8 mouse cellular contexts compared by ENCODE assay signal in genomic region chr2:132253603-132254002, GRCm38 (mm10). TPM values are rescaled to one million over a fixed set of nuclear protein-coding genes. Genes with fewer than 3 reads are reported as not detected.
DNase-seq lines count a peak whose midpoint lies in the region; ATAC-seq and TF ChIP-seq lines count a peak whose summit lies in the region.

No protein-coding gene starts in this region.

- TF ChIP-seq CTCF in CH12.LX (conservative IDR thresholded peaks at IDR 0.05 in 1 of 2, IDR thresholded peaks at IDR 0.05 in 1 of 2; ENCODE audit: low read depth in 2 of 2, low read length in 2 of 2) = no peak
- TF ChIP-seq CTCF in liver, postnatal 0 days (IDR thresholded peaks at IDR 0.05; ENCODE audit: low read depth) = no peak

- TF ChIP-seq EP300 in CH12.LX (IDR thresholded peaks at IDR 0.05; ENCODE audit: low read length) = no peak
- TF ChIP-seq EP300 in liver, postnatal 0 days (IDR thresholded peaks at IDR 0.05; ENCODE audit: low read depth) = no peak

- H3K9me3 ChIP-seq in heart, embryonic 11.5 days (replicated peaks; ENCODE audit: control insufficient read depth, low read length) = no peaks in the 10 kb centered on the region
- H3K9me3 ChIP-seq in CH12.LX (replicated peaks; ENCODE audit: low read length) = no peaks in the 10 kb centered on the region
- H3K9me3 ChIP-seq in forebrain, embryonic 16.5 days (ENCODE audit: control insufficient read depth, low read length) = no peaks in the 10 kb centered on the region
- H3K9me3 ChIP-seq in liver, postnatal 0 days (ENCODE audit: low read length) = no peaks in the 10 kb centered on the region

- no peak for ATAC-seq in heart, embryonic 11.5 days (replicated peaks; ENCODE audit: insufficient number of reproducible peaks, low FRiP score, low TSS enrichment)
- no peak for ATAC-seq in forebrain, embryonic 16.5 days
- no peak for ATAC-seq in liver, postnatal 0 days

- H3K4me3 ChIP-seq in heart, embryonic 11.5 days (ENCODE audit: low read depth, low read length) = peak overlapping the region; percentile 72
- peak overlapping the region; percentile 59 to 79 (median 79) for H3K4me3 ChIP-seq in CH12.LX (replicated peaks in 1 of 3; ENCODE audit: low read depth in 2 of 3, low read length in 2 of 3, poor library complexity in 1 of 3)
- H3K4me3 ChIP-seq in forebrain, embryonic 16.5 days (replicated peaks; ENCODE audit: low read length) = peak overlapping the region; percentile 74
- peak overlapping the region; percentile 82 for H3K4me3 ChIP-seq in liver, postnatal 0 days (ENCODE audit: low read depth, low read length)

- H3K27ac ChIP-seq in heart, embryonic 11.5 days (ENCODE audit: low read depth, low read length) = peak overlapping the region; percentile 82
- no peak overlapping the region for H3K27ac ChIP-seq in CH12.LX (ENCODE audit: insufficient read depth, low read depth)
- peak overlapping the region; percentile 80; the same call in 1 of the 2 replicates for H3K27ac ChIP-seq in forebrain, embryonic 16.5 days (ENCODE audit: low read length)
- H3K27ac ChIP-seq in liver, postnatal 0 days (ENCODE audit: low read depth) = peak overlapping the region; percentile 91

- H3K9ac ChIP-seq in heart, embryonic 11.5 days (ENCODE audit: low read depth, low read length) = peak overlapping the region; percentile 84
- peak overlapping the region; percentile 91 for H3K9ac ChIP-seq in CH12.LX (ENCODE audit: insufficient read depth, low read depth)
- H3K9ac ChIP-seq in forebrain, embryonic 16.5 days (replicated peaks; ENCODE audit: low read depth, low read length) = peak overlapping the region; percentile 55
- peak overlapping the region; percentile 73 for H3K9ac ChIP-seq in liver, postnatal 0 days (replicated peaks)

- peaks cover 35% of the 10 kb centered on the region for H3K79me2 ChIP-seq in CH12.LX (replicated peaks; ENCODE audit: control insufficient read depth, extremely low read depth, insufficient read depth, poor library complexity, severe bottlenecking)

- no peak for TF ChIP-seq RAD21 in CH12.LX (IDR thresholded peaks at IDR 0.05; ENCODE audit: low read depth, low read length)

- peaks cover 2% of the 10 kb centered on the region for H3K4me1 ChIP-seq in heart, embryonic 11.5 days (ENCODE audit: control insufficient read depth, insufficient read depth, low read length)
- H3K4me1 ChIP-seq in CH12.LX (ENCODE audit: control insufficient read depth in 1 of 2, insufficient read depth in 2 of 2) = peaks cover 0 to 34% of the 10 kb centered on the region in 2 experiments; a peak in 2 of 4 replicates
- peaks cover 19% of the 10 kb centered on the region for H3K4me1 ChIP-seq in forebrain, embryonic 16.5 days (replicated peaks; ENCODE audit: control insufficient read depth, insufficient read depth, low read length)
- peaks cover 10% of the 10 kb centered on the region for H3K4me1 ChIP-seq in liver, postnatal 0 days (ENCODE audit: insufficient read depth)

- in situ Hi-C loops in CH12.LX (cut with MboI; ENCODE audit: low pct_ligation_motif_present, low pct_unique_long_range_greater_than_20kb, low sequenced_read_pairs) = no loop called here

- no peaks in the 10 kb centered on the region for H3K27me3 ChIP-seq in heart, embryonic 11.5 days (ENCODE audit: control insufficient read depth, insufficient read depth, low read length)
- no peaks in the 10 kb centered on the region for H3K27me3 ChIP-seq in CH12.LX (replicated peaks)
- H3K27me3 ChIP-seq in forebrain, embryonic 16.5 days (replicated peaks; ENCODE audit: control insufficient read depth, insufficient read depth, low read length) = no peaks in the 10 kb centered on the region
- no peaks in the 10 kb centered on the region for H3K27me3 ChIP-seq in liver, postnatal 0 days (ENCODE audit: insufficient read depth, low read length)

- H3K36me3 ChIP-seq in heart, embryonic 11.5 days (ENCODE audit: control insufficient read depth, insufficient read depth, low read length) = peaks cover 11% of the 10 kb centered on the region; the same call in 1 of the 2 replicates
- peaks cover 20 to 34% of the 10 kb centered on the region in 2 experiments for H3K36me3 ChIP-seq in CH12.LX (replicated peaks in 1 of 2; ENCODE audit: control insufficient read depth in 1 of 2, insufficient read depth in 1 of 2, low read length in 1 of 2)
- H3K36me3 ChIP-seq in forebrain, embryonic 16.5 days (ENCODE audit: control insufficient read depth, insufficient read depth) = peaks cover 3% of the 10 kb centered on the region
- H3K36me3 ChIP-seq in liver, postnatal 0 days (replicated peaks; ENCODE audit: insufficient read depth, low read length) = peaks cover 27% of the 10 kb centered on the region

- WGBS in heart, embryonic 11.5 days (ENCODE audit: insufficient replicate concordance) = 1% methylated on average over 7 of the region's 7 CpGs
- under 1% methylated on average over 7 of the region's 7 CpGs for WGBS in forebrain, embryonic 16.5 days
- WGBS in liver, postnatal 0 days (ENCODE audit: insufficient replicate concordance) = 1% methylated on average over 7 of the region's 7 CpGs

- no peak for TF ChIP-seq POLR2A in CH12.LX (IDR thresholded peaks at IDR 0.05; ENCODE audit: low read depth, low read length)

- dilution Hi-C loops in CH12.LX (cut with MboI; ENCODE audit: extremely low pct_ligation_motif_present, extremely low pct_unique_long_range_greater_than_20kb, low sequenced_read_pairs) = no loop called here

- peak overlapping the region; percentile 70 for H3K4me2 ChIP-seq in heart, embryonic 11.5 days
- peak overlapping the region; percentile 38 for H3K4me2 ChIP-seq in CH12.LX (ENCODE audit: insufficient read depth, low read depth, poor library complexity, severe bottlenecking)
- H3K4me2 ChIP-seq in forebrain, embryonic 16.5 days (ENCODE audit: low read length) = peak overlapping the region; percentile 55
- H3K4me2 ChIP-seq in liver, postnatal 0 days (ENCODE audit: low read depth, low read length) = peak overlapping the region; percentile 84

- no peak for DNase-seq in heart, postnatal 4 days
- DNase-seq in CH12.LX (ENCODE audit: extremely low read depth) = no peak
- DNase-seq in liver, postnatal 0 days = no peak
- DNase-seq in retina, postnatal 1 day = no peak
- DNase-seq in right cerebral cortex, postnatal 25 days = no peak
- DNase-seq in layer of hippocampus, postnatal 10 days (ENCODE audit: low spot score in 2 of 2) = no peak

TF ChIP-seq in CH12.LX, 34 proteins besides CTCF, POLR2A, EP300 and RAD21:
- no peak for TF ChIP-seq ZNF384 (IDR thresholded peaks at IDR 0.05; ENCODE audit: low read depth, low read length)
- peak; percentile 79 for TF ChIP-seq CHD1 (IDR thresholded peaks at IDR 0.05; ENCODE audit: low read depth, low read length)
- TF ChIP-seq IRF4 (IDR thresholded peaks at IDR 0.05; ENCODE audit: low read depth, low read length) = no peak

RNA-seq across cellular contexts. Expression of gene Pcna, which starts 0.5 kb away (rescaled TPM):
- polyA plus RNA-seq in heart, embryonic 11.5 days (2014; fragmentation: Nextera tagmentation; extraction: Ambion mirVana) = 209 and 212 TPM in 2 replicates
- total RNA-seq in heart, postnatal 4 days (2021) = 100 to 1,000 TPM; 182 to 184 TPM
- total RNA-seq in CH12.LX (2012; rRNA removed) (354 and 466 TPM in 2 replicates), CH12.LX (2014; rRNA removed) (839 and 915 TPM in 2 replicates)
- 550 and 554 TPM in 2 replicates for polyA plus RNA-seq in CH12.LX (2012; ENCODE audit: insufficient read length, low read depth)
- 164 and 192 TPM in 2 replicates for polyA plus RNA-seq in forebrain, embryonic 16.5 days (2015; fragmentation: Nextera tagmentation; extraction: Ambion mirVana)
- 148 and 158 TPM in 2 replicates for polyA plus RNA-seq in liver, postnatal 0 days (2015; fragmentation: Nextera tagmentation; extraction: Ambion mirVana)
- 10 to 100 TPM; 55.0 to 59.2 TPM for total RNA-seq in layer of hippocampus, postnatal 10 days (2021)

RNA-seq across cellular contexts. Expression of gene Tmem230, which starts 6.0 kb away (rescaled TPM):
- 42.1 and 44.2 TPM in 2 replicates for polyA plus RNA-seq in heart, embryonic 11.5 days (2014; fragmentation: Nextera tagmentation; extraction: Ambion mirVana)
- total RNA-seq in heart, postnatal 4 days (2021) = 10 to 100 TPM; 22.6 to 24.4 TPM
- total RNA-seq in CH12.LX (2012; rRNA removed) (20.3 and 27.7 TPM in 2 replicates), CH12.LX (2014; rRNA removed) (34.7 and 35.2 TPM in 2 replicates)
- 28.9 and 38.2 TPM in 2 replicates for polyA plus RNA-seq in CH12.LX (2012; ENCODE audit: insufficient read length, low read depth)
- 43.4 and 49.9 TPM in 2 replicates for polyA plus RNA-seq in forebrain, embryonic 16.5 days (2015; fragmentation: Nextera tagmentation; extraction: Ambion mirVana)
- polyA plus RNA-seq in liver, postnatal 0 days (2015; fragmentation: Nextera tagmentation; extraction: Ambion mirVana) = 19.1 and 20.9 TPM in 2 replicates
- total RNA-seq in layer of hippocampus, postnatal 10 days (2021) = 10 to 100 TPM; 24.1 to 26.0 TPM

RNA-seq across cellular contexts. Expression of gene Cds2, which starts 9.3 kb away (rescaled TPM):
- polyA plus RNA-seq in heart, embryonic 11.5 days (2014; fragmentation: Nextera tagmentation; extraction: Ambion mirVana) = 13.0 and 18.5 TPM in 2 replicates
- total RNA-seq in heart, postnatal 4 days (2021) = 10 to 100 TPM; 63.9 to 73.8 TPM
- total RNA-seq in CH12.LX (2012; rRNA removed) = 18.7 and 20.3 TPM in 2 replicates
- 15.9 and 21.2 TPM in 2 replicates for total RNA-seq in CH12.LX (2014; rRNA removed)
- polyA plus RNA-seq in CH12.LX (2012; ENCODE audit: insufficient read length, low read depth) = 26.0 and 38.9 TPM in 2 replicates
- polyA plus RNA-seq in forebrain, embryonic 16.5 days (2015; fragmentation: Nextera tagmentation; extraction: Ambion mirVana) = 23.0 and 27.9 TPM in 2 replicates
- 7.9 and 10.5 TPM in 2 replicates for polyA plus RNA-seq in liver, postnatal 0 days (2015; fragmentation: Nextera tagmentation; extraction: Ambion mirVana)
- 100 to 1,000 TPM; 165 to 168 TPM for total RNA-seq in layer of hippocampus, postnatal 10 days (2021)
